Mouse (Mus musculus): Measurements from ENCODE around the gene Gm13871.
"Not testable (repeated sequence)": the region's sequence is repeated elsewhere in the genome, so short reads cannot be mapped to it uniquely, and the experiment has no call there.

DNA sequence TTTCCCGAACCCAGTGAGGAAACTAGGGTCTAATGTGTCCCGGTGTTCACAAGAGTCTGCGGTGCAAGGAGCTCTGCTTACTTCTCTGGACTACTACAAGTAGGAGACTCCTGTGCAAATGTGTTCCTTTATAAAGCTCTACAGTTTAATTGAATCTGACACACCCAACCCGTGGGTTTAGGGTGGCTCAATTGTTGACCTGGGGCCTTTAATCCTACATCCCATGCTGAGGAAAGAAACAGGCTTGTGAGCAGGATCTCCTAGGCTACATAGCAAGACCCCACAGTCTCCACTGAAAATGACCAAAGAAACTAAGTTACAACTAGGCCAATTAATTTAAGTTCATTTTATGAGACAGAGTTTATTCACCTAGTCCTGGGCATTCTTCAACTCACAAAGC lies 14.7 kb downstream of the Gm13871 start, which contains the start of gene Gm11757:
- TF ChIP-seq CTCF, EP300 (IDR thresholded peaks at IDR 0.05; ENCODE audit: low read depth): not testable (repeated sequence)
